Mouse (Mus musculus) limb, embryonic 14.5 days (tissue): Measurements from ENCODE around the gene Fgfr2. TPM values are rescaled to one million over a fixed set of nuclear protein-coding genes. Genes with fewer than 3 reads are reported as not detected.

Experiments
- ATAC-seq: fragments of 200-750 bp; cut with Nextera tagmentation; 2 replicates; pipeline ENCODE4 v1.8.0; 2017; ENCODE audit warnings: low read depth, moderate number of reproducible peaks, moderate TSS enrichment; ENCODE audit not compliant: low FRiP score
- DNase-seq: peaks from one replicate; pipeline ENCODE4 v3.0.0-alpha.2; 2015; ENCODE audit warnings: low spot score
- H3K27ac ChIP-seq: fragments of 300-500 bp; sonication (generic); replicated peaks from 2 replicates; pipeline ENCODE4 v1.5.1; 2014; ENCODE audit warnings: low read depth, mild to moderate bottlenecking, low read length, moderate library complexity, mixed read lengths
- H3K27me3 ChIP-seq: fragments of 300-500 bp; sonication (generic); 2 replicates; pipeline ENCODE4 v1.6.1; 2014; ENCODE audit warnings: low read length, mixed read lengths; ENCODE audit not compliant: control insufficient read depth, insufficient read depth
- H3K36me3 ChIP-seq: fragments of 300-500 bp; sonication (generic); 2 replicates; pipeline ENCODE4 v1.6.1; 2014; ENCODE audit warnings: mild to moderate bottlenecking, low read length, moderate library complexity, mixed read lengths; ENCODE audit not compliant: control insufficient read depth, insufficient read depth
- H3K4me1 ChIP-seq: fragments of 300-500 bp; sonication (generic); 2 replicates; pipeline ENCODE4 v1.6.1; 2014; ENCODE audit warnings: antibody characterized with exemption, low read length, mixed read lengths; ENCODE audit not compliant: control insufficient read depth, insufficient read depth
- H3K4me2 ChIP-seq: fragments of 300-500 bp; sonication (generic); replicated peaks from 2 replicates; pipeline ENCODE4 v1.6.1; 2014; ENCODE audit warnings: low read depth, mild to moderate bottlenecking, low read length, moderate library complexity; ENCODE audit not compliant: severe bottlenecking
- H3K4me3 ChIP-seq: fragments of 300-500 bp; sonication (generic); replicated peaks from 2 replicates; pipeline ENCODE4 v1.5.1; 2014; ENCODE audit warnings: low read length
- H3K9ac ChIP-seq: fragments of 300-500 bp; sonication (generic); 2 replicates; pipeline ENCODE4 v1.6.1; 2014; ENCODE audit warnings: mild to moderate bottlenecking, low read depth, low read length, moderate library complexity; ENCODE audit not compliant: severe bottlenecking
- H3K9me3 ChIP-seq: fragments of 300-500 bp; sonication (generic); 2 replicates; pipeline ENCODE4 v1.6.1; 2016; ENCODE audit warnings: low read length; ENCODE audit not compliant: control insufficient read depth
- POLR2A ChIP-seq: fragments of 200-500 bp; IDR thresholded peaks from 2 replicates; pipeline ENCODE4 v1.8.0; 2012; ENCODE audit warnings: inconsistent platforms, mild to moderate bottlenecking, moderate library complexity, borderline replicate concordance; ENCODE audit not compliant: insufficient read depth, insufficient read length; ENCODE audit errors: extremely low read depth
- WGBS: fragments of 180-500 bp; shearing (Covaris S2); extraction: QIAGEN DNeasy Blood & Tissue Kit; methylation state at CpG from one replicate; pipeline ENCODE4 v1.1.7; 2014; 5-methylcytosine and 5-hydroxymethylcytosine counted together
- polyA plus RNA-seq, 2 experiments: library from polyadenylated mRNA; depleted of rRNA in 1 of 2; stranded (reverse) in 1 of 2; unstranded in 1 of 2; fragments of >200 nt; fragmentation: Nextera tagmentation in 1 of 2; extraction: Ambion mirVana in 1 of 2; gene quantifications; 2 replicates each; pipeline versions ENCODE4 v1.2.1 to v1.2.3; 2012 to 2014

Fgfr2 gene
- polyA plus RNA-seq, 2 experiments = 131 to 133 TPM

DNA sequence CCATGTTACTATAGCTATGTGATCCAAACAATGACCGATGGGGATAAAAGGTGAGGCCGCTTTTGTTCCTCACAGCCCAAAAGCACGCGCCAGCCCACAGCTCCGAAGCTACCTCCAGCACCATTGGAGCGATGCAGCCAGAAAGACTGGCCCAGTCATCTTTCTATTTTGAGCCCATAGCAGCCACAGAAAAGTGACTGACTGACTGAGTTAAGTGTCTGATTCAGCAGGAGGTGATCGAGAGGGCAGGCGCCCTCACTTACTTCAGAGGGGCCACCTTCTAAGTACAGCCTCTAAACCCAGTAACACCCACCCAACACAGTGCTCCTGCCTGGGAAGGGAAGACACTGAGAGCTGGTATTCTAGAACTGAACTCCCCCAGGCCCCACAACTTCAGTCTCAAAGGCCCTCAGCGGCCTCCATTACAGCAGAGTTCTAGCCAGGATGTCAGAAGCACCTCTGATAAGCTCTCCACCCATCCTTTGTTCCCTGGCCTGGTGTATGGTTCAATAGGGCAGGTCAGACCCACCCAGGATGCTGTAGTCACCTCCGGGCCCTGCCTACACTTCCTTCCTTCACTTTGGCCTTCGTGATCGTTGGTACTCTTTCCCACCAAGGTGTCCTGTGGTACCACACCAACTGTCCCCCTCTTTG lies 64.5 kb downstream of the Fgfr2 start:
- Histone ChIP-seq H3K9me3 (no peaks in the 10 kb centered on the region), H3K9ac (no peak overlapping the region), H3K4me2 (no peak overlapping the region), H3K27me3 (no peaks in the 10 kb centered on the region), H3K27ac (no peak overlapping the region), H3K36me3 (peaks cover 14% of the 10 kb centered on the region), H3K4me3 (no peak overlapping the region), H3K4me1 (peaks cover 5% of the 10 kb centered on the region; the same call in 1 of the 2 replicates)
- DNase-seq (no peak), ATAC-seq (no peak)
- 90% methylated on average over 12 of the region's 12 CpGs for WGBS
- no peak for TF ChIP-seq POLR2A

DNA sequence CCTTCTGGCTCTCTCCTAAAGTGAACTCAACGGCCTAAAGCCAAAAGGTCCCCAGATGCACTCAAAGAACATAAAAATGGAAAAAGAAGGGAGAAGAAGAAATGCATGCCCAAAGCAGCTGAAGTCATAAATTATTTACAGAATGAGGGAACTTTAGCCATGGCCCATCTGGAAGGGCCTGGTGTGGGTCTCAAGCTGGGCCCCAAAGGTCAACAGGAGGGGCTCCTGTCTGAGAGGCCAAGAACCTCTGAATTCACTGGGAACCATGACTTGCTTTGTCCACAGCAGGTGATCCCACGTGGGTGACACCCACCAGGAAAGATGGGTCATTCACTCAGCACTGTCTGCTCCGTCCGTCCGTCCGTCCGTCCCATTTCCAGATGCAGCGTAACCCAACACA lies 66.2 kb downstream of the Fgfr2 start:
- H3K4me2 ChIP-seq = no peak overlapping the region
- H3K4me1 ChIP-seq = peaks cover 5% of the 10 kb centered on the region; the same call in 1 of the 2 replicates
- 90% methylated on average over 8 of the region's 8 CpGs for WGBS
- no peak for TF ChIP-seq POLR2A
- H3K4me3 ChIP-seq = no peak overlapping the region
- no peak for DNase-seq
- no peak for ATAC-seq
- H3K9me3 ChIP-seq = no peaks in the 10 kb centered on the region
- no peaks in the 10 kb centered on the region for H3K27me3 ChIP-seq
- no peak overlapping the region for H3K9ac ChIP-seq
- H3K27ac ChIP-seq = no peak overlapping the region
- peaks cover 18% of the 10 kb centered on the region for H3K36me3 ChIP-seq

DNA sequence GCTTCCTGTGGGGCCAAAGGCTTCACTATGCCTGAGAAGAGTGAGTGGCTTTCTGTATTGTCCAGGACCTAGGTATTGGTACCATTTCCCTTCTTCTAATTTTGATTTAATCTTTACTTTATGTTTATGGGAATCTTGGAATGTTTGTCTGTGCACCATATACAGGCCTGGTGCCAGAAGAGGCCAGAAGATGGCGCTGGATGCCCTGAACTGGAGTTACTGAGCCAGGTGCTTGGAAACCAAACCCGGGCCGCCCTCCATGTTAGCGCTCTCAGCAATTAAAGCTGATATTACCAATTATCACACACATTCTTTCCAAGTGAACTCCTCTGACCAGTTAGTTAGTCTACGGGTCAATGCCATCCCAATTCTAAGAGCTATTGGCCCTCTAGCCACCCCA lies 68.7 kb downstream of the Fgfr2 start:
- no peak overlapping the region for H3K4me3 ChIP-seq
- WGBS = 92% methylated on average over 5 of the region's 5 CpGs
- peaks cover 22% of the 10 kb centered on the region for H3K36me3 ChIP-seq
- no peak for TF ChIP-seq POLR2A
- no peak for DNase-seq
- no peaks in the 10 kb centered on the region for H3K27me3 ChIP-seq
- H3K4me1 ChIP-seq = peaks cover under 1% of the 10 kb centered on the region; the same call in 1 of the 2 replicates
- H3K9me3 ChIP-seq = no peaks in the 10 kb centered on the region
- no peak overlapping the region for H3K9ac ChIP-seq
- no peak for ATAC-seq
- no peak overlapping the region for H3K27ac ChIP-seq
- no peak overlapping the region for H3K4me2 ChIP-seq

DNA sequence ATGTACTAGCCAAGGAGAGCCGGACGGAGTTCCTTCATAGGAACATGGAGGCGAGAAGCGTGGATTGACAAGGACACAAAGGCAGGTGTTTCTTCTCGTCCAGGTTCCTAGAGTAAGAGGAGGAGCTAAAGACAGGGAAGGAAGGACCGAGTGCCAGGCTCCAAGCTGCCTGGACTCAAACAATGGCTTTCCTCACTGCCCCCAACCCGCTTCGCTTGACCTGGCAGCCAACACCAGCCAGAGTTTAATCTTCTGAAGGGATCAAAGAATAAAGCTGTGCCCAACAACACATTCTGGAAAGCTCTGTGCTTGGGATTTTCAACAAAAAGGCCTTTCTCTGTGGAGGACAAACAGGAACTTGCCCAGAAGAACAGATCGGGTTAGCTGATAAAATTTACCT lies 69.4 kb downstream of the Fgfr2 start:
- Histone ChIP-seq H3K9ac (no peak overlapping the region), H3K27ac (no peak overlapping the region), H3K4me1 (no peaks in the 10 kb centered on the region), H3K4me2 (no peak overlapping the region), H3K9me3 (no peaks in the 10 kb centered on the region), H3K4me3 (no peak overlapping the region), H3K27me3 (no peaks in the 10 kb centered on the region), H3K36me3 (peaks cover 22% of the 10 kb centered on the region)
- no peak for ATAC-seq
- 90% methylated on average over 9 of the region's 9 CpGs for WGBS
- no peak for TF ChIP-seq POLR2A
- no peak for DNase-seq

DNA sequence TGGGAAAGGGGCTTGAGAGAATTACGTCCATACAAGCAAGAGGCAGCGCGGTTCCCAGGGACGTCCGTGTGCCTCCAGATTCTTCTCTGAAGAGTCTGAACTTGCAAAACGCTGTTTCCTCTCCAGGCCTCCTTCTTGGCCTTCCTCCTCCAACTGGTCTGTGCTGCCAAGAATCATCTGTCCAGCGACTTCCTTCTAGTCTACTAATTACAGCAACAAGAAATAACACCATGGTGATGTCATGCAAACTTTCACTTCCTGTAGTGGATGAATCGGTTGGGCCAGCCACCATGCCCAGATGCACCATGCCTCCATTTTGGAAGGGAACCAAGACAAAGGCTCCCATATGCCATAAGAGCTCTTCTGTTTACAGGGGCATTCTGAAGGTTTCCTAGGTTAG lies 70.3 kb downstream of the Fgfr2 start:
- no peak overlapping the region for H3K4me3 ChIP-seq

More for the DNA sequence above, 70.3 kb downstream of the Fgfr2 start:
- no peak for DNase-seq
- H3K36me3 ChIP-seq = peaks cover 22% of the 10 kb centered on the region
- no peak overlapping the region for H3K27ac ChIP-seq
- H3K9me3 ChIP-seq = no peaks in the 10 kb centered on the region
- no peaks in the 10 kb centered on the region for H3K27me3 ChIP-seq
- ATAC-seq = no peak
- H3K4me1 ChIP-seq = no peaks in the 10 kb centered on the region
- no peak for TF ChIP-seq POLR2A
- H3K4me2 ChIP-seq = no peak overlapping the region
- H3K9ac ChIP-seq = no peak overlapping the region
- 85% methylated on average over 8 of the region's 8 CpGs for WGBS
